Mouse (Mus musculus): ENCODE results near the gene Rpl3. TPM values are rescaled to one million over a fixed set of nuclear protein-coding genes. Genes with fewer than 3 reads are reported as not detected.

Rpl3 gene
- polyA plus RNA-seq, 1 experiment, result 680 TPM

DNA sequence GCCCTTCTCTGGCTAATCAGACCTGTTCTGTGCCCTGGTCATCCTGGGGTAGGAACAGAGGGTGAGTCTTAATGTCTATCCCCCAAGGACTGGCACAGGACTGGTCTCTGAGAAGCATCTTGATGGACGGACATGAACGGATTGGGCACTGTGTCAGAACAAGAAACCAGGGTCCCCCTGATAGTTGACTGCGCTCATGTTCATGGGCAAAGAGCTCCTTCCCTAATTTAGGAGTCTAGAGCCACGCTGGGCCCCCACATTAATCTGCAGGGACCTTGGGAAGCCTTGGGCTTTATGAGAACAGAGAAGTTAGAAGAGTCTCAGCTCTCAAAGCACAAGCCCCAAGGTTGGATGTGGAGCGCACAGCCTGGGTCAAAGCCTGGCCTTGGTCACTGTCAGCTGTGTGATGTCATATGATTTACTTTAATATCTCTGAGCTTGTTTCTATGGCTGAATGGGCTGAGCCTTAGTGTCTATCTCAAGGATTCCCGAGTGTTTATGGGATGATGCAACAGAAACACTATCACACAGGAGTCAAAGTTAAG is 56.3 kb downstream of the Rpl3 start:
- H3K27ac ChIP-seq (ENCODE audit: insufficient read depth, low read length), result no peak overlapping the region
- TF ChIP-seq CTCF (IDR thresholded peaks at IDR 0.05; ENCODE audit: extremely low read depth, insufficient read depth, low read length) (no peak), POLR2A (IDR thresholded peaks at IDR 0.05; ENCODE audit: extremely low read depth, insufficient read depth, low read length) (no peak)
- H3K4me1 ChIP-seq (ENCODE audit: control insufficient read depth, insufficient read depth, low read length), result no peaks in the 10 kb centered on the region
- H3K4me3 ChIP-seq (ENCODE audit: insufficient read depth, low read length), result no peak overlapping the region

DNA sequence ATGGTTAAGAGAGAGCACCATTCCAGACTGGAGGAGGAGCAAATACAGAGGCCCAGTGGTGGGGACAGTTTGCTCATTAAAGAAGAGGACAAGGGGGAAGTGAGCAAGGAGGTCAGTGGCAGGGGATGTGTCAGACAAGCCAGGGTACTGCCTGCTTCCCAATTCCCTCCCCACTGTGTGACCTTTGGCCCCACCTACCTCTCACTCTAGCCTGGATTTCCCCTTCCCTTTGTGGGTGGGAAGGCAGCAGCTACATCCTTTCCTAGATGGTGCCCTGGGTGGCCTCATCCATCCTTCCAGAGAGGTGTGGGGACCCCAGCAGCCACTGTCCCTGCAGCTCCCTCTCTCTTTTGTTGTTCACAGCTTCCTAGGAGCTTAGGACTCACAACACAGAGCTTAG is 56.8 kb downstream of the Rpl3 start:
- H3K4me1 ChIP-seq (ENCODE audit: control insufficient read depth, insufficient read depth, low read length), result no peaks in the 10 kb centered on the region
- H3K4me3 ChIP-seq (ENCODE audit: insufficient read depth, low read length), result no peak overlapping the region
- TF ChIP-seq POLR2A (IDR thresholded peaks at IDR 0.05; ENCODE audit: extremely low read depth, insufficient read depth, low read length), result no peak
- TF ChIP-seq CTCF (IDR thresholded peaks at IDR 0.05; ENCODE audit: extremely low read depth, insufficient read depth, low read length), result no peak

DNA sequence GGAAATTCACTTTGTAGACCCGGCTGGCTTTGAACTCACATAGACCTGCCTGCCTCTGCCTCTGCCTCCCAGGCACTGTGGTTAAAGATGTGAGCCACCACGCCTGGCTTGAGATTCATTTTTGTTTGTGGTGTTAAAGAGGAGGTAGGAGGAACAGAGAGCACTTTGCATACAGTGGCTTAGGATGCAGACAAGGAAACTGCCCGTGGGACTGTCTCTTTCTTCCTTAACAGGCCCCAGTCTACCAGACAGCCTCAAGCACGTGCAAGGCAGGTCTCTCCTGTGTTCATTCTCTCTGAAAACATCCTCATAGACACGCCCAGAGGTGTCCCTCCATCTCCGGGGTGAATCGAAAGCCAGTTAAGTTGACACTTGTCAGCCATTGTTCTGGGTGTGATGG is 57.3 kb downstream of the Rpl3 start:
- Histone ChIP-seq H3K27ac (ENCODE audit: insufficient read depth, low read length) (no peak overlapping the region), H3K4me1 (ENCODE audit: control insufficient read depth, insufficient read depth, low read length) (no peaks in the 10 kb centered on the region)
- TF ChIP-seq POLR2A (IDR thresholded peaks at IDR 0.05; ENCODE audit: extremely low read depth, insufficient read depth, low read length) (no peak), CTCF (IDR thresholded peaks at IDR 0.05; ENCODE audit: extremely low read depth, insufficient read depth, low read length) (no peak)

More for the DNA sequence above, 56.8 kb downstream of the Rpl3 start:
- no peak overlapping the region for H3K27ac ChIP-seq (ENCODE audit: insufficient read depth, low read length)

DNA sequence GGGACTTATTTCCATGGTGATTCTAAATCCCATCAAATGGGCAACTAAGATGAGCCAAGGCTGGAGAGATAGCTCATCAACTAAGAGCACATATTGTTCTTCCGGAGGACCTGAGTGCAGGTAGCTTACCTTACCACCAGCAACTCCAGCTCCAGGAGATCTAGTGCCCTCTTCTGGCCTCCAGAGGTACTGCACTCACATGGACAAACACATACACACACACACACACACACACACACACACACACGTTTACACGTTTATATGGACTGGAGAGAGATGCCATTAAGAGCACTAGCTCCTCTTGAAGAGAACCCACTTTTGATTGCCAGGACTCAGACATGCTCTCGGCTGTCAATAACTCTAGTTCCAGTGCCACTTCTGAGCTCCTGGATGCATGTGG is 60.5 kb downstream of the Rpl3 start:
- TF ChIP-seq CTCF (IDR thresholded peaks at IDR 0.05; ENCODE audit: extremely low read depth, insufficient read depth, low read length), result peak; percentile 21; the same call in 1 of the 2 replicates
- no peak for TF ChIP-seq POLR2A (IDR thresholded peaks at IDR 0.05; ENCODE audit: extremely low read depth, insufficient read depth, low read length)
- H3K27ac ChIP-seq (ENCODE audit: insufficient read depth, low read length), result no peak overlapping the region
- no peak overlapping the region for H3K4me3 ChIP-seq (ENCODE audit: insufficient read depth, low read length)
- no peaks in the 10 kb centered on the region for H3K4me1 ChIP-seq (ENCODE audit: control insufficient read depth, insufficient read depth, low read length)

More for the DNA sequence above, 57.3 kb downstream of the Rpl3 start:
- no peak overlapping the region for H3K4me3 ChIP-seq (ENCODE audit: insufficient read depth, low read length)

DNA sequence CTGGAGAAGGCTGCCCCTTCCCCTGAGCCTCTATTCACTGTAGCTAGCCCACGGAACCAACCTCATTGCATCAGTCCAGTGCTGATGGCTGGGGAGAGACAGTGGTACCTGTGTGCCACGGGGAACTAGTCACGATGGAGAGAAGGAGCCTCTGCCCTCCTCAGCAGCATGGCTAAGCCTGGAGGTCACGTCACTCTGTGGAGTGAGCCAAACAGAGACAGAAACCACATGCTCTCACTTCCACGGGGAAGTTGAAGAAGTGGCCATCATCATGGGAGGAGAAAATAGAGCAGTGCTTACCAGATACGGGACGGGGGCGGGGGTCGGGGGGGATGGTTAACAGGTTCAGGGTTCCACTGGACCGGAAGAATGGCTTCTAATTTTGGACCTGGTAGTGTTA is 61.3 kb downstream of the Rpl3 start:
- no peak for TF ChIP-seq POLR2A (IDR thresholded peaks at IDR 0.05; ENCODE audit: extremely low read depth, insufficient read depth, low read length)
- no peak for TF ChIP-seq CTCF (IDR thresholded peaks at IDR 0.05; ENCODE audit: extremely low read depth, insufficient read depth, low read length)
- H3K4me3 ChIP-seq (ENCODE audit: insufficient read depth, low read length), result no peak overlapping the region
- no peaks in the 10 kb centered on the region for H3K4me1 ChIP-seq (ENCODE audit: control insufficient read depth, insufficient read depth, low read length)
- H3K27ac ChIP-seq (ENCODE audit: insufficient read depth, low read length), result no peak overlapping the region

DNA sequence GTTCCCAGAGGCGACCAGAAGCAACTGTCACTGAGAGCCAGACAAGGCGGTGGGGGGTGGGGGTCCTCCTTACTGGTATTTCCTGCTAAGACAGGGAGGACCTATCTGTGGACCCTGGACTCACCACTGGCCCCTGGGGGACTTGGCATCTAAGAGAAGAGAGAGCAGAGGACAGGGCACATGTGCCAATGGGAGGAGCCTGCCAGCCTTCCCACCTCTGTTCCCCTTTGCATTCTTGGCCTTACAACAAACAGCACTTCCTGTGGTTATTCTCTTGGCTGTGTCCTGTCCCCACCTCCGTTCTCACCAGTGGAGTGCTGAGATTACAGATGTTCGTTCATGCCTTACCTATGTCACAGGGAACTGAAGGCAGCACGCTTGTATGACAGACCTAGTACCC is 62.8 kb downstream of the Rpl3 start:
- TF ChIP-seq CTCF (IDR thresholded peaks at IDR 0.05; ENCODE audit: extremely low read depth, insufficient read depth, low read length) (no peak), POLR2A (IDR thresholded peaks at IDR 0.05; ENCODE audit: extremely low read depth, insufficient read depth, low read length) (no peak)
- Histone ChIP-seq H3K4me3 (ENCODE audit: insufficient read depth, low read length) (no peak overlapping the region), H3K27ac (ENCODE audit: insufficient read depth, low read length) (no peak overlapping the region), H3K4me1 (ENCODE audit: control insufficient read depth, insufficient read depth, low read length) (peaks cover 8% of the 10 kb centered on the region)

Other genes starting within 250 kb of the Rpl3 start
- gene Apobec3, start 200.2 kb downstream of the Rpl3 start, polyA plus RNA-seq (2012; rRNA removed), result 6.7 and 7.5 TPM in 2 replicates
- 58.4 and 62.6 TPM in 2 replicates for gene Cbx7, start 120.7 kb downstream of the Rpl3 start, polyA plus RNA-seq (2012; rRNA removed)
- 32.2 and 34.5 TPM in 2 replicates for gene Pdgfb, start 76.9 kb downstream of the Rpl3 start, polyA plus RNA-seq (2012; rRNA removed)
- gene Syngr1, start 534 bp downstream of the Rpl3 start, polyA plus RNA-seq (2012; rRNA removed), result 354 and 372 TPM in 2 replicates
- 33.6 and 33.8 TPM in 2 replicates for gene Tab1, start 41.3 kb upstream of the Rpl3 start, polyA plus RNA-seq (2012; rRNA removed)
- 79.8 and 86.4 TPM in 2 replicates for gene Mgat3, start 81.9 kb upstream of the Rpl3 start, polyA plus RNA-seq (2012; rRNA removed)
- gene Mief1, start 142.2 kb upstream of the Rpl3 start, polyA plus RNA-seq (2012; rRNA removed), result 14.9 and 15.1 TPM in 2 replicates
- not detected in 2 replicates for gene AC140267.1, start 144.0 kb upstream of the Rpl3 start, polyA plus RNA-seq (2012; rRNA removed)
- gene Atf4, start 163.3 kb upstream of the Rpl3 start, polyA plus RNA-seq (2012; rRNA removed), result 178 and 198 TPM in 2 replicates
- 41.5 and 42.3 TPM in 2 replicates for gene Rps19bp1, start 172.4 kb upstream of the Rpl3 start, polyA plus RNA-seq (2012; rRNA removed)
- gene Cacna1i, start 195.4 kb upstream of the Rpl3 start, polyA plus RNA-seq (2012; rRNA removed), result 32.0 and 36.5 TPM in 2 replicates